Mouse (Mus musculus): Measurements from ENCODE around the gene Slc9b1.

- TF ChIP-seq CTCF (IDR thresholded peaks at IDR 0.05; ENCODE audit: insufficient read depth, low read depth, low read length) (no peak), POLR2A (IDR thresholded peaks at IDR 0.05; ENCODE audit: insufficient read depth, low read depth, low read length) (no peak)
Measured at GRCm38 (mm10) chr3:135324354-135324753, 23.5 kb upstream of the Slc9b1 start.

All from olfactory bulb, adult 2 months (tissue).